Mouse (Mus musculus) heart, postnatal 0 days (tissue): ENCODE measurements at regions not wholly inside any gene's neighbourhood (a gene's known extent, or its start where the extent isn't known, plus 50 kb on each side); places are given as distances from the start of the nearest gene placed in this dataset.

ENCODE experiments used
- CTCF ChIP-seq: IDR thresholded peaks from 2 replicates; pipeline ENCODE4 v1.5.1; 2016; ENCODE audit warnings: antibody characterized with exemption, control low read depth, low read depth
- EP300 ChIP-seq: IDR thresholded peaks from 2 replicates; pipeline ENCODE4 v1.6.1; 2016; ENCODE audit warnings: antibody characterized with exemption, low read depth

DNA sequence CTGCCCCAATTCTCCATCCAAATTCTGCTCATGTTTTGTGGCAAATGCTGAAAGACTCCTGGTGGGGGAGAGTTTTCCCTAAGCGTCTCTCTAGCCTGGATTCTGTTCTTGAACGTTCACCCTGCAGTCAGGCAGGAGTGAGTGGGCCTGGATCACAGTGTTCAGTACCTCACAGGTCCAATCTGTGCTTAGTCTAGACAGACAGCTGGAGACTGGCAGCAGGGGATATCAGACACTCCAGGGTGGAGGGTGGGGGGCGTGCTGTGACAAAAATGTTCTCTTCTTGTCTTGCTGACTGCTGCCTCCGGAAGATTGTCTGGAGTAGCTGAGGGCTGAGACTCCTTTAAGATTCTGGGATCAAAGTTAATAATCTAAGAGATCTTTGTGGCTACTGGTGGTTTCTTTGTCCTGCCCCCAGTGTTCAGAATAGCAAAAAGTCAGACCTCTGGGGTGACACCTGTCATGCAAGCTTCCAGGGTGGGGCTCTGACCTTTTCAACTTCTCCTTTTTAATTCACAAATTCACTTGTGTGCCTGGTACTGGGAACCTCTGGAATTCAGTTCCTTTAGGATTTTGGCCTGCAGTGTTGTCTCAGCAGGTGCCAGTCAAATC is 319.0 kb upstream of the Trib2 start:
- no peak for TF ChIP-seq EP300
- no peak for TF ChIP-seq CTCF
